Mouse (Mus musculus) neural tube, embryonic 13.5 days (tissue): ENCODE results near the gene Epha4. TPM values are rescaled to one million over a fixed set of nuclear protein-coding genes. Genes with fewer than 3 reads are reported as not detected.
A peak's percentile ranks its signal among the peaks of the same experiment; 100 is the strongest.

Experiments
- ATAC-seq: fragments of 200-750 bp; cut with Nextera tagmentation; 2 replicates; pipeline ENCODE4 v1.8.0; 2017; ENCODE audit warnings: low read depth, mild to moderate bottlenecking, moderate TSS enrichment, moderate library complexity
- H3K27ac ChIP-seq: fragments of 300-500 bp; sonication (generic); replicated peaks from 2 replicates; pipeline ENCODE4 v1.5.1; 2015; ENCODE audit warnings: moderate library complexity, mild to moderate bottlenecking, inconsistent platforms
- H3K27me3 ChIP-seq: fragments of 300-500 bp; sonication (generic); 2 replicates; pipeline ENCODE4 v1.6.1; 2015; ENCODE audit warnings: mild to moderate bottlenecking, inconsistent platforms
- H3K36me3 ChIP-seq: fragments of 300-500 bp; sonication (generic); 2 replicates; pipeline ENCODE4 v1.6.1; 2015; ENCODE audit warnings: mild to moderate bottlenecking, inconsistent platforms
- H3K4me1 ChIP-seq: fragments of 300-500 bp; sonication (generic); replicated peaks from 2 replicates; pipeline ENCODE4 v1.6.1; 2015; ENCODE audit warnings: inconsistent platforms
- H3K4me2 ChIP-seq: fragments of 300-500 bp; sonication (generic); 2 replicates; pipeline ENCODE4 v1.6.1; 2015; ENCODE audit warnings: inconsistent platforms, mild to moderate bottlenecking, moderate library complexity
- H3K4me3 ChIP-seq: fragments of 300-500 bp; sonication (generic); 2 replicates; pipeline ENCODE4 v1.5.1; 2015; ENCODE audit warnings: mild to moderate bottlenecking, inconsistent platforms
- H3K9ac ChIP-seq: fragments of 300-500 bp; sonication (generic); 2 replicates; pipeline ENCODE4 v1.6.1; 2015; ENCODE audit warnings: moderate library complexity, mild to moderate bottlenecking, inconsistent platforms
- H3K9me3 ChIP-seq: fragments of 300-500 bp; sonication (generic); 2 replicates; pipeline ENCODE4 v1.6.1; 2016; ENCODE audit warnings: inconsistent platforms
- WGBS: fragments of 180-500 bp; shearing (Covaris S2); methylation state at CpG from one replicate; pipeline ENCODE4 v1.1.7; 2015; 5-methylcytosine and 5-hydroxymethylcytosine counted together
- polyA plus RNA-seq: library from polyadenylated mRNA; unstranded; fragments of >200 nt; fragmentation: Nextera tagmentation; extraction: Ambion mirVana; gene quantifications from 2 replicates; pipeline ENCODE4 v1.2.1, GENCODE M21; 2015

The Epha4 gene
- polyA plus RNA-seq, 1 experiment from 2014 or later = 27.0 TPM

DNA sequence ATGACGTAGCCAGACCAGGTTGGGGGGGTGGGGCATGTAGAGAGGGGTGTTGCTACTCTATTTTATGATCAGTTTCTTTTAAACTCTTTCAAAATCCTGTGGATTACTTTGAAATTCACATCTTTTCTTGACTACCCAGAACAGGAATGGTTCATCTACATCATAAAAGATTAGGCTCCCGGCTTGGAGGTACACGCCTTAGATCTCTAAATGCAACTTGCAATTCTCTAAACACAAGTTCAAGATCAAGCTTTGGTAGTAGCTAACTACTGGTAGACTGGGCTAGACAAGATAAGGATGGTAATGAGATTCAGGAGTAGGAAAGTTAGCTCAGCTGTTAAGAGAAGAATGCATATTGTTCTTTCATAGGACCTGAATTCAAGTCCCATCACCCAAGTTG is 63.3 kb downstream of the Epha4 start:
- no peak overlapping the region for H3K4me3 ChIP-seq
- 80% methylated on average over 3 of the region's 3 CpGs for WGBS
- no peaks in the 10 kb centered on the region for H3K9me3 ChIP-seq
- H3K36me3 ChIP-seq = no peaks in the 10 kb centered on the region
- H3K4me2 ChIP-seq = no peak overlapping the region
- no peak overlapping the region for H3K27ac ChIP-seq
- no peak for ATAC-seq
- H3K9ac ChIP-seq = no peak overlapping the region
- peaks cover 11% of the 10 kb centered on the region for H3K4me1 ChIP-seq
- H3K27me3 ChIP-seq = no peaks in the 10 kb centered on the region

DNA sequence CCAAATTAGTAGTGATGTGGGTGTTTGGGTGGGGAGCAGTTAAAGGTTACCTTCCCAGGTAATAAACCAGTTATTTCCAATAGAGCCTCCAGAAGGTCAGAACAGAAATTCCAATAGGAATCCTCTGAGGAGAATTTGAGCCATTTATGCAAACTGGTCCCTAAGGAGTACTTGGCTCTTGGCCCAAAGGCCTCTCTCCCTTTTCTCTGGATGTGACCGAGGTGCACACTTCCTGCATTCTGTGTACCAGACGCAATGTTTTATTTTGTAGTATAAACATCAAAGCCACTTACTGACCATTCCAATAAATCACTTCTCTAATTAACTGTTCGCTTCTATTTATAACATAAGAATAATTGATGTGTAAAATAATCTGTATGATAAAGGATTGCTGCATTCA is 64.7 kb downstream of the Epha4 start:
- Histone ChIP-seq H3K9me3 (no peaks in the 10 kb centered on the region), H3K4me1 (peaks cover 24% of the 10 kb centered on the region), H3K4me2 (no peak overlapping the region), H3K36me3 (no peaks in the 10 kb centered on the region), H3K27me3 (no peaks in the 10 kb centered on the region), H3K27ac (no peak overlapping the region), H3K4me3 (no peak overlapping the region), H3K9ac (no peak overlapping the region)
- no peak for ATAC-seq
- 40% methylated on average over 3 of the region's 3 CpGs for WGBS

- Histone ChIP-seq H3K4me1 (peaks cover 39% of the 10 kb centered on the region), H3K4me3 (no peak overlapping the region), H3K9ac (no peak overlapping the region), H3K27ac (no peak overlapping the region), H3K9me3 (no peaks in the 10 kb centered on the region), H3K4me2 (no peak overlapping the region), H3K27me3 (no peaks in the 10 kb centered on the region), H3K36me3 (0 out of 2 replicates have a peak, but pooled peaks cover 5% of the 10 kb centered on the region)
- 52% methylated on average over 1 of the region's 1 CpGs for WGBS
- ATAC-seq = no peak
Measured at GRCm38 (mm10) chr1:77447061-77447614, 67.8 kb downstream of the Epha4 start.

- Histone ChIP-seq H3K27ac (no peak overlapping the region), H3K27me3 (no peaks in the 10 kb centered on the region), H3K9me3 (no peaks in the 10 kb centered on the region), H3K4me3 (no peak overlapping the region), H3K4me1 (peaks cover 46% of the 10 kb centered on the region), H3K36me3 (0 out of 2 replicates have a peak, but pooled peaks cover 5% of the 10 kb centered on the region), H3K9ac (no peak overlapping the region), H3K4me2 (no peak overlapping the region)
- no peak for ATAC-seq
- whole genome bisulfite sequencing = 58% methylated on average over 12 of the region's 12 CpGs
Measured at GRCm38 (mm10) chr1:77446438-77446837, 68.5 kb downstream of the Epha4 start.

DNA sequence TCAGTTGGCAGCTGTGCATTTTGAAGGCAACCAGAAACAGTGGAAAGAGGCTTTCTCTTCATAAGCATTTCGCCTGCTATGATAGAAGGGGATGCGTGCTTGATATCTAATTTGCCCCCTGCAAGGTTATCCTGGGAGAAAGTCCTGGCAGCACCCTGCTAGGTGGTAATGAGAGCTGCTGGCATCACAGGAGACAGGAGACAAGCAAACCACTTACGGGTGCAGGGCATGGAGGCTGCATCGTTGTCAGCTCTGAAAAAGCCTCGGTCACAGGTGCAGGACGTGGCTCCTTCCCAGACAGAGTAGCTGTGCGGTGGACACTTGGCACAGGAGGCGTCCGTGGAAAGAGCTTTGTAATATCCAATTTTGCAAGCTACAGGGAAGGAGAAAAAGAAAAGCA is 70.2 kb downstream of the Epha4 start:
- no peaks in the 10 kb centered on the region for H3K27me3 ChIP-seq
- 73% methylated on average over 9 of the region's 9 CpGs for WGBS
- H3K4me1 ChIP-seq = peaks cover 56% of the 10 kb centered on the region
- no peaks in the 10 kb centered on the region for H3K9me3 ChIP-seq
- no peak overlapping the region for H3K4me2 ChIP-seq
- H3K4me3 ChIP-seq = no peak overlapping the region
- no peak overlapping the region for H3K27ac ChIP-seq
- no peak for ATAC-seq
- H3K36me3 ChIP-seq = 0 out of 2 replicates have a peak, but pooled peaks cover 5% of the 10 kb centered on the region
- no peak overlapping the region for H3K9ac ChIP-seq

- ATAC-seq = no peak
- Histone ChIP-seq H3K4me3 (no peak overlapping the region), H3K36me3 (0 out of 2 replicates have a peak, but pooled peaks cover 5% of the 10 kb centered on the region), H3K27ac (no peak overlapping the region), H3K4me1 (peaks cover 65% of the 10 kb centered on the region), H3K27me3 (no peaks in the 10 kb centered on the region), H3K9me3 (no peaks in the 10 kb centered on the region), H3K9ac (no peak overlapping the region), H3K4me2 (no peak overlapping the region)
- WGBS = 9% methylated on average over 4 of the region's 4 CpGs
Measured at GRCm38 (mm10) chr1:77441987-77442386, 72.9 kb downstream of the Epha4 start.

DNA sequence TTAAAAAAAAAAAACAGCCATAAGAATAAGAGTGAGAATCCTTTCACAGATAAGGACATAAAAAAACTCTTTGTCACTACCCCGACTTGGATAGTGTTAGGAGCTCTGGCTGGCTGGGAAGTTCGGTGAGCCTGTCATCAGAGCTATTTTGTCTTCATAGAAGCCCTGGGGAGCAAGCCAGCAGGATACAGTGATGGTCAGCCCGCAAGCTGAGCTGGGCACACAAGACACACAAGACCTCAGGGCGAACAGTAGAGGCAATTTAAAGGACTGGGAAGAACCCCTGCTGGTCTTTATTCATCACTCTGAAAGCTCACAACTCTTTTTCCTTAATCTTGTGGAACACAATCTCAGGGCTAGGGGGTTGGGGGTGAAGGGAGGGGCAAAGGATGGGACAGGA is 73.5 kb downstream of the Epha4 start:
- no peak for ATAC-seq
- Histone ChIP-seq H3K4me3 (no peak overlapping the region), H3K9me3 (no peaks in the 10 kb centered on the region), H3K27ac (no peak overlapping the region), H3K4me1 (peaks cover 67% of the 10 kb centered on the region), H3K9ac (no peak overlapping the region), H3K36me3 (0 out of 2 replicates have a peak, but pooled peaks cover 5% of the 10 kb centered on the region), H3K27me3 (no peaks in the 10 kb centered on the region), H3K4me2 (no peak overlapping the region)
- 5% methylated on average over 4 of the region's 4 CpGs for WGBS

DNA sequence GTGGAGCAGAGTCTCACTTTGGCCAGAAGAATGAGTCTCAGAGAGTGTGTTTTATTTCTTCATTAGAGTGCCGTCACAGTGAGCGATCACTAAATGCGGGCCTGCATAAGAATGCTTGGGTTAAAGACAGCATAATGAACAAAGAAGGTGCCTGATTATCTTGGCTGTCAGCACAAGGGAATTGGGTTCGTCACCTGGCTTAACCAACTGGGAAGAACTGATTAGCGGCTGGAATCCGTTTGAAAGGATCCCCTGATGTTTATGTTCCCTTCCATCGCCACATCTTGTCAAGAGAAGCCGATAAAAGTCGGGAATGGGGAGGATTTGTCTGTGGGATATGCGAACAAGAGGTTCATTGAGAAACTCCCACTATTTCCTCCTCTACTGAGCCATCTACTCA is 74.4 kb downstream of the Epha4 start:
- Histone ChIP-seq H3K9me3 (no peaks in the 10 kb centered on the region), H3K4me2 (no peak overlapping the region), H3K4me1 (peaks cover 67% of the 10 kb centered on the region), H3K27me3 (no peaks in the 10 kb centered on the region), H3K4me3 (no peak overlapping the region), H3K36me3 (0 out of 2 replicates have a peak, but pooled peaks cover 5% of the 10 kb centered on the region), H3K9ac (no peak overlapping the region), H3K27ac (0 out of 2 replicates have a peak overlapping the region, but pooled peaks have one; percentile 24)
- 13% methylated on average over 10 of the region's 10 CpGs for WGBS
- 0 out of 2 replicates have a peak, but pooled peaks have one; percentile 34 for ATAC-seq

GRCm38 (mm10) chr1:77439383-77440074 is 75.4 kb downstream of the Epha4 start:
- no peaks in the 10 kb centered on the region for H3K9me3 ChIP-seq
- ATAC-seq = no peak
- WGBS = 90% methylated on average over 3 of the region's 3 CpGs
- H3K27me3 ChIP-seq = no peaks in the 10 kb centered on the region
- H3K4me1 ChIP-seq = peaks cover 67% of the 10 kb centered on the region
- 0 out of 2 replicates have a peak, but pooled peaks cover 5% of the 10 kb centered on the region for H3K36me3 ChIP-seq
- H3K4me3 ChIP-seq = no peak overlapping the region
- no peak overlapping the region for H3K4me2 ChIP-seq
- no peak overlapping the region for H3K27ac ChIP-seq
- no peak overlapping the region for H3K9ac ChIP-seq

DNA sequence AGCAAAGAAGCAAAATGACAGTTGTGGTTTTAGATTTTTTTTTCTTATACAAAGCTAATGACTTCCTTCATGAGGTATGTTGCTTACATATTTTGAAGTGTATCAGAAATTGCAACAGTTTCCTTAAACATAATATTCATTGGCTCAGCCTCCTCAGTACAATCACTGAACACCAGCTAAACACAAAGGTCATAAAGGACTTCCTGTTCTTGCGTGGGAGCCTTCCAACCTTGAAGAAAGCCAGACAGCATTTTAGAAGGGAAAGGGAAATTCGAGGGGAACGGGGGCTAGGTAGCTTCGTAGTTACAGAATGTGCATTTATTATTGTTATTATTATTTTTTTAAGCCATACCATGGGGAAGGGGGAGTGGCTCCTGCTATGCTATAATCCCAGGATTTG is 76.2 kb downstream of the Epha4 start:
- H3K4me2 ChIP-seq = no peak overlapping the region
- H3K27ac ChIP-seq = no peak overlapping the region
- H3K4me1 ChIP-seq = peaks cover 60% of the 10 kb centered on the region
- ATAC-seq = no peak
- H3K9ac ChIP-seq = no peak overlapping the region
- no peaks in the 10 kb centered on the region for H3K27me3 ChIP-seq
- no peaks in the 10 kb centered on the region for H3K9me3 ChIP-seq
- H3K4me3 ChIP-seq = no peak overlapping the region
- 82% methylated on average over 4 of the region's 4 CpGs for WGBS
- 0 out of 2 replicates have a peak, but pooled peaks cover 5% of the 10 kb centered on the region for H3K36me3 ChIP-seq

DNA sequence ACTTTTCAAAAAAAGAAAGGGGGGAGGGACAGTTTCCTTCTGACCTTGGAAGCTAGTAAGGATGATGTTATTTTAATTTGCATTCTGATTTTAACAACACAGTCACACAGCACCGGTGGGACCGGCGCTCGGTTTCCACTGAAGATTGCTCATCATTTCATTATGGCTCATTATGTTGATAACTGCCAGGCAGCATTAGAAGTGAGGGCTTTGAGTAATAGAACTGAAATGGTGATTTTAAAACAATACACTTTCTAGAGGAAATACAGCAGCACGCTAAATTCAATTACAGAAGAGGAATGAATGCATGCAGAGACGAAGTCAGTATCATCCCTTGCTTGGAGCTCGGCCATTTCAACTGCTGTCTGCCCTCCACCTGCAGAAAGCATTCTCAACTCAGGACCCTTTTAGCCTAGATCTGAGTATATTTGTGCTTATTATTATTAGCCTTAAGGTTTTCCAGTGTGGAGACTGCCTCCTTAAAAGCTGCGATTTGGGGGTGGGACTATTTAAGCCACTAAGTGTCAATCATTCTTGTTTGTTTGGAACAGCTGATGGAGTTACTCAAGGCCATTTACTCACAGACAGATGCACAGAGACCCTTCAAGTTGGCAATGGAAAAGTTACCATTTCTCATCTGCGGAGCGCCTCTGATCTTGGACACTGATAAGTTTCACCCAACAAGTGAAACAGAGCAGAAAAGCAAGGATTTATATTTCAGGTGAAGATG is 76.8 kb downstream of the Epha4 start:
- Histone ChIP-seq H3K27ac (no peak overlapping the region), H3K27me3 (no peaks in the 10 kb centered on the region), H3K4me3 (no peak overlapping the region), H3K36me3 (0 out of 2 replicates have a peak, but pooled peaks cover 3% of the 10 kb centered on the region), H3K4me1 (peaks cover 60% of the 10 kb centered on the region), H3K4me2 (no peak overlapping the region), H3K9me3 (no peaks in the 10 kb centered on the region), H3K9ac (no peak overlapping the region)
- no peak for ATAC-seq
- WGBS = 66% methylated on average over 10 of the region's 10 CpGs

DNA sequence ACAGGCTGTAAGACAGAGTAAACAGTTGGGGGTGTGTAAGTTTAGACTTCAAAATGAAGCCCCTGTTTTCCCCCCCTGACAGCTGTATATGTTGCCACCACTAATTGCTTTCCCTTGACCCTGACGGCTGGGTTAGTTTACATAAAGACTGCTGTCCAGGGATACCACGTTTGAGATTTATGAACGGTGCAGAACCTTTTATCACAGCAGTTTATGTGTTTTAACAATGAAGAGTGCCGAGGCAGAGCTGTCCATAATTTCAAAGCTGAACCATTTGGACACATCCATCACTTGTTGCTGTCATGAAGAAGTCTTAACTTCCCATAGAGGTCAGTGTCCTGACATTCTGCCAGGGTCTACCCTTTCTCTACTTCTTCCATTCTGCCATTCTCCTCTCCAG is 79.8 kb downstream of the Epha4 start:
- Histone ChIP-seq H3K27me3 (no peaks in the 10 kb centered on the region), H3K4me1 (peaks cover 43% of the 10 kb centered on the region), H3K9me3 (no peaks in the 10 kb centered on the region), H3K4me2 (no peak overlapping the region), H3K36me3 (no peaks in the 10 kb centered on the region), H3K9ac (no peak overlapping the region), H3K4me3 (no peak overlapping the region), H3K27ac (no peak overlapping the region)
- no peak for ATAC-seq
- 7% methylated on average over 4 of the region's 4 CpGs for WGBS
